Mouse (Mus musculus) left cerebral cortex, adult 2 months (tissue): ENCODE measurements around the gene Ercc8. TPM values are rescaled to one million over a fixed set of nuclear protein-coding genes. Genes with fewer than 3 reads are reported as not detected.

Experiments used
- DNase-seq, 2 experiments: peaks; one replicate each; pipeline ENCODE4 v3.0.0; 2021 to 2022; ENCODE audit warnings: low spot score in 2 of 2, mixed read lengths in 1 of 2; ENCODE audit errors: extremely low spot score in 1 of 2
- H3K27ac ChIP-seq: fragments of 200-600 bp; 2 replicates; pipeline ENCODE4 v1.8.1; 2022
- H3K4me3 ChIP-seq: fragments of 200-600 bp; 2 replicates; pipeline ENCODE4 v1.8.1; 2022
- CTCF ChIP-seq: fragments of 200-600 bp; IDR thresholded peaks from 2 replicates; pipeline ENCODE4 v1.8.1; 2022; ENCODE audit warnings: antibody characterized with exemption, mild to moderate bottlenecking, moderate library complexity
- intact Hi-C: fragments of 180-260 bp; cut with DNase I; formaldehyde crosslinking; loops from one replicate; pipeline ENCODE4 v1.15.1; 2025
- total RNA-seq, 2 experiments: library from RNA; stranded (reverse); gene quantifications; 2 replicates each; pipeline ENCODE4 v1.2.3; 2021

Ercc8 gene
- total RNA-seq, 2 experiments from 2014 or later, result 17.5 to 19.9 TPM

DNA sequence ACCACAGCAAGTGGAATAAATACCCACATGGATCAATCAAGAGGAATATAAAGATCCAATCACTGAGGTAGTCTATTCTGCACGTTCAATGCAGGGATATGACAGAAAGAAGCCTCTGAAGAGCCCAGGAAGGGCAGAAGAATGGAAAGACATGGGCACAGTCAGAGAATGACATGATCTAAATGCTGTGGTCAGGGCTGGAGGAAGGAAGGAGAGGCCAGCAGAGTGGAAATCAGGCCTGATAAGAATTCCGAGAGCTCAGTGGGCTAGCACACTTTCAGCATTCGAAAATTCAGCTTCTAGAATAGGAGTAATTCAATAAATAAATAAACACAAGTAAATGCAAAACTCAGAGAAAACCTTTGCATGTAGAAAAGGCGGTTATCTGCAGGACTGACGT is 83.2 kb downstream of the Ercc8 start:
- intact Hi-C loops, result no loop called here
- no peak overlapping the region for H3K4me3 ChIP-seq
- no peak for DNase-seq
- H3K27ac ChIP-seq, result no peak overlapping the region
- no peak for TF ChIP-seq CTCF

Other genes with a start within 250 kb of the Ercc8 start
- gene Smim15, start 114.3 kb upstream of the Ercc8 start, total RNA-seq, result 10 to 100 TPM; 35.7 to 38.5 TPM
- 10 to 100 TPM; 21.1 to 27.2 TPM for gene Ndufaf2, start 108 bp upstream of the Ercc8 start, total RNA-seq
- gene Elovl7, start 55.7 kb downstream of the Ercc8 start, total RNA-seq, result 1 to 10 TPM; 6.6 to 7.1 TPM
- under 1 TPM; 0.48 to 0.89 TPM for gene Depdc1b, start 157.6 kb downstream of the Ercc8 start, total RNA-seq